Mouse (Mus musculus): Measurements from ENCODE around the gene Hydin.

DNA sequence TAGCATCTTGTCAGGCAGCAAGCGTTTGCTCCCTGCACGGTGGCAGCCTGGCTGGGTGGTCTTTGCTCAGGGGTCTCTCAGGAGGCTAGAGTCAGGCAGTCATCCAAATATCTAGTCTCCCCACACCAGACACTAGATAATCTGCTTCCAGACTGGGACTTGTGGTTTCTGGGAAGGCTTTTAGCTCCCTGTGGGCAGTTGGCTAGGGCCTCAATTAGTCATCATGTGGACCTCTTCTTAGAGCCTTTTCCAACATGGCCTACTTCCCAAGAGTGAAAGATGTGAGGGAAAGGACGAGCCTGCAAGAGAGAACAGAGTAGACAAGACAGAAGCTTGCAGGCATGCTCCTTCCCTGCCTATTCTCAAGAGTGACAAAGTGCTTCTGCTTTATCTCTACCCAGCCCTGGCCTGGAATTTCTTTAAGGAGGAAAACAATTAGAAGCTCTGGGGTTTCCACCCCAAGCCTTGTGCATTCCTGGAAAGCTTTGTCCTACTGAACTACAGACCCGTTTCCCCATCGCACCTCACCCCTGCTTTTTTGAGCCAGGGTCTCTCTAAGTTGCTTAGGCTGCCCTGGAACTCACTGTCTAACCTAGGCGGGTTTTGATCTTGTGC lies 338.7 kb downstream of the Hydin start:
- TF ChIP-seq CTCF (IDR thresholded peaks at IDR 0.05; ENCODE audit: borderline replicate concordance, insufficient read depth, low read depth, low read length) (no peak), POLR2A (IDR thresholded peaks at IDR 0.05; ENCODE audit: borderline replicate concordance, insufficient read depth, low read length) (no peak)
